Mouse (Mus musculus) right cerebral cortex, postnatal 10 days (tissue): Measurements from ENCODE around the gene Nacc1.
A peak's percentile ranks its signal among the peaks of the same experiment; 100 is the strongest.

Experiments used
- DNase-seq, 2 experiments: peaks; one replicate each; pipeline ENCODE4 v3.0.0; 2021; ENCODE audit warnings: low spot score in 2 of 2

The Nacc1 gene

DNA sequence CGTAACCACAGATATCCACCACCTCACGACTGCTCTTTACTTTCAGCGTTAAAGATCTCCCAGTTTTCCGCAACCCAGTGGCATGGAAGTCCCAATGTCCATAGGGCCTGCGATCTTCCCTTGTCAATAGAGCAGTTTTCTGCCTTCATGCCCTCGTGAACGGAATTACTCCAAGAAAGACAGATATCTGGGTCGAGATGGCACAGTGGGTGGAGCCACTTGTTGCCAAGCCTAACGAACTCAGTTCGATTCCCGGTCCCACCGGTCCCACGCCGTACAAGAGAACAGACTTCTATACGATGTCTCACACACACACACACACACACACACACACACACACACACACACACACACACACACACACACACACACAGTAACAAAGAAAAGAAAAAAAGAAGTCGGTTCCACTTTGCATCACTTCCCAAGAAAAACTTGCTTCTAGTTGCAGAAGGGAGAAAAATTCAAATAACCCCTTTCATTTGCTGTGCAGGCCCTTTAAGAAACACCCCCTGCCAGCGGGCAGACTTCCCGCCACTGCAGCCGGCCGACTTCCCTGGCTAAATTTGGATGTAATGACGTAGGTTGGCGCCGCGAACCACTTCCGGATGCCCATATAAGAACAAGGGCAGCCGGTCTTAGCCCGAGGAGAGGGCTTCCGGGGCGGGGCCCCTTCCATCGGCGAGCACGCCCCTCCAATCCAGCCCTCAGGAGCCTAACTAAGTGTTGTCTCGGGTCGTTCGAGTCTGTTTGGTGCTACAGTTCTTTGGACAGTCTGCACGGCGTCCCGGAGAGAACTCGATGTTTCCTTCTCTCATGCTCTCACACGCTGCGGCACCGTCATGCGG, 24.0 kb downstream of the Nacc1 start:
- DNase-seq = peak; percentile 97 to 98

- peak; percentile 95 to 97 for DNase-seq
Observed at GRCm38 (mm10) chr8:84662581-84663065, 25.0 kb downstream of the Nacc1 start, which contains the start of gene Ier2. Ier2 (minus strand) TSS chr8:84662852.

GRCm38 (mm10) chr8:84661961-84662571, 25.6 kb downstream of the Nacc1 start:
- peak; percentile 66 to 67 for DNase-seq

DNA sequence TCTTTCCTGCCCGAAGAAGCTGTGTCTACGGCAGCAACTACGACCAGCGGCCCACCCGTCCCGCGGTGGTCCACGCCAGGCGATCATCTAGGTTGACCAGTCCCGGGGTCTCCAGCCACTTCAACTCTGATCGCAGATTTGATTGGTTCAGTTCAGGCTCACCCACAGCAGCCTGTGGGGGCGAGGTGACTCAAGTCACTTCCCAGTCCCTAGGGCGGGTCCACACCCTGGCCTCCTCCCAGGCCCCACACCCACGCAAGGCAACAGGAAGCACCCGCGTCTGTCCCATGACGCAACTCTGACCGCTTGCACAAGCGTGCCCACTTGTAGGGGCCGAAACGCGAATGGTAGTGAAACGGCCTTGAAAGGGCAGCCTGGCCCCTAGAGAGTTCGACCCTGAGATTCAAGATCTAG, 26.2 kb downstream of the Nacc1 start:
- DNase-seq = peak; percentile 72 to 75

GRCm38 (mm10) chr8:84660819-84661457, 26.7 kb downstream of the Nacc1 start:
- DNase-seq = no peak

GRCm38 (mm10) chr8:84659936-84660818, 27.5 kb downstream of the Nacc1 start:
- DNase-seq = no peak

- DNase-seq = no peak
Observed at GRCm38 (mm10) chr8:84658951-84659350, 28.7 kb downstream of the Nacc1 start.

DNA sequence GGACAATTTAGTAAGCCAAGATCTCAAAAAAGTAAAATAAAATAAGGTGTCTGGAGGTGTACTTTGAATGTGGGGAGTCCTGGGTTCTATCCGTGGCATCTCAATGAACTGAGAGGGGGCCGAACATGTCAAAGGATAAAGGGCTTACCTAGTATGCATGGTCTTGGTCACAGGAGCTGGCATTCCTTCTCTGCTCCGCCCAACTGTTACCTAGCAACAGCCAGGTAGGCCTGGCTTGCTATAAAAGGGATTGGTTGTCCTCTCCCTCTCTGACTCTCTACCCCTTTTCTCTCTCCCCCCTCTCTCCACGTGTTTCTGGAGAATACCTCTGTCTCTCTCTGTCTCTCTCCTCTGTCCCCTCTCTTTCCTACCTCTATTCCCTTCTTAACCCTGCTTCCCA, 30.0 kb downstream of the Nacc1 start:
- no peak for DNase-seq

DNA sequence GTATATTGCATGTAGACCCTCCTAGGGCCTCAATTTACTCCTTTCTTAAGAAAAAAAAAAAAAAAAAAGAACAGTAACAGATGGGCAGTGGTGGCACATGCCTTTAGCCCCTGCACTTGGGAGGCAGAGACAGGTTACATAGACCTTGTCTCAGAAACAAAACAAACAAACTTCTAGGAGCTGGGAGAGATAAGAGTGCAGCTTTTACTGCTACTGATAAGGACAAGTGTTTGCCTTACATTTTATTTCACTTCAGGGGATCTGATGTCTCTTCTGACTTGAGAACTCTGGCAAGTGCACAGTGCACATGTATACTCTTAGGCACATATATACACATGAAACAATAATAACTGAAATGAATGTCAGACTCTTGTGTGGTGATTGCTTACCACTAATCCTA, 30.5 kb downstream of the Nacc1 start:
- no peak for DNase-seq

DNA sequence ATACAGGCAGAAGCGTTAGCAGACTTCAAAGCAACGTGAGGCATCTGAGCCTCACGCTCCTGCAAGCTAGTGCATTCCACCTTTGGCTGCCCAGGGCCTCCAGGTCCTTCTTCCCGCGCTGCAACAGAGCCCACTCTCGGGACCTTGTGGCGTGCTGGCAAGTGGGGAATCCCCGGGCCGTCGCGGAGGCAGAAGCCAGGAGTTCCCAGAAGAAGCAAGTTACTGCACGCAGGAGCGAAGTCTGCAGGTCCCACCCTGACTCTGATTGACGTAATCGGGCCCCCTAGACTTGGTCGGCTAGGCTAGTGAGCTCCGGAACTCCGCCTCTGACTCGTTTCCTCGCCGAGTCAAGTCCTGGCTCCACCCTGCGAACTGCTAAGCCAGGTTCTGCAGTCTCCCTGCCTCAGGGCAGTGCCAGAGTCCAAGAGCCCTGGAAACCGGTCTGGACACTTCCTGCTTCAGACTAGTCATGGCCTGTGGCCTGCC, 31.0 kb downstream of the Nacc1 start:
- no peak for DNase-seq

DNA sequence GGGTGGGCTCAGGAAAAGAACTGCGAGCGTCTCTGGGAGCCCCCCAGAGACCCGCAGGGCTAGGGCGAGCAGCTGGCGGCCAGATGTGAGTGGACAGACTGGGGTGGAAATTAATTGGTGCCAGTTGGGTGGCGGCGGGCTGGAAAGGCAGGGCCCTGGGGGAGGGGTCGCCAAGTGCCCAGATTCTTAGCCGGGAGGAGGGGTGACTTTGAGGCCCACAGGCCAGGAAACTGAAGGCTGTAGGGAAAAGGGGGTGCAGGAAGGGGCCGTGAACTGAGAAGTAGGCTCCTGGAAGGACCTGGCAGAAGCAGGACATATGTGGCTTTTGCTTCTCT, 31.5 kb downstream of the Nacc1 start:
- DNase-seq = no peak

GRCm38 (mm10) chr8:84655336-84656190, 32.1 kb downstream of the Nacc1 start:
- no peak for DNase-seq

DNA sequence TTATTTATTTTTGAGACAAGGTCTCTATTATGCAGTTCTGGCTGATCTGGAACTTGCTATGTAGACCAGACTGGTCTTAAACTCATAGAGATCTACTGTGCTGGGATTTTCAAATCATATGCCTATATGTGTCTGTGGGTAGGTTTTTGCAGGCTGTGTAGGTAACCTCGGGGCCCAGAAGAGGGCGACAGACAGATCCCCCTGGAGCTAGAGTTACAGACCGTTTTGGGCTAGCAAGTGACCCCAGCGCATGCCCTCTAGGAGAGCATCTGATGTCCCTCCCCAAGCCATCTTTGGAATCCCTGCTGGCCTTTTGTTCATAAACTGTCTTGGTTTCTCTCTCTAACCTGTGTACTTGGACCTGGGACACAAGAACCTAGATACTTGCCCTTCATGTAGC, 33.1 kb downstream of the Nacc1 start:
- DNase-seq = no peak

DNA sequence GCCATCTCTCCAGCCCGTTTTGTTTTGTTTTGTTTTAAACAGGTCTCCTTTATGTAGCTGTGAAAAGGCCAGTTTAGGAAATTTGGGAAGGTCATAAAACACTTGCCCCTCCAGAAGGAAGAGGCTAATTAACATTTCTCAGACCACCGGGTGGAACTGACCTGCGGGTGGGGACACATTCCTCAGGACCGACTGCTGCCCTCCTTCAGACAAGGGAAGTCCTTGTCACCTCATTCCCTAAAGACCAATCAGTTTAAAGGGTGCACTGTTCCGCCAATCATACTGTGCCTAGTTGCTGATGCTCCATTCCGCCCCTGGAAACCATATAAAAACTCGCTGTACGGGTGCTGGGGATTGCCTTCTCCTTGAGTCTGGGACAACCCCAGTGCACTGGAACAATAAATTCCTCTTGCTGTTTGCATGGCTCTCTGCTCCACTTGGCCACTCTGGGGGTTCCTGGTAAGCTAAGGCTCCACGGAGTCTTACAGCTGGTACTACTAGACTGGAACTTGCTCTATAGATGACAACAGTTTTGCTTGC, 34.5 kb downstream of the Nacc1 start:
- DNase-seq = no peak

- no peak for DNase-seq
Observed at GRCm38 (mm10) chr8:84650213-84650612, 37.4 kb downstream of the Nacc1 start.

- DNase-seq = no peak
Observed at GRCm38 (mm10) chr8:84647461-84647901, 40.2 kb downstream of the Nacc1 start.

DNA sequence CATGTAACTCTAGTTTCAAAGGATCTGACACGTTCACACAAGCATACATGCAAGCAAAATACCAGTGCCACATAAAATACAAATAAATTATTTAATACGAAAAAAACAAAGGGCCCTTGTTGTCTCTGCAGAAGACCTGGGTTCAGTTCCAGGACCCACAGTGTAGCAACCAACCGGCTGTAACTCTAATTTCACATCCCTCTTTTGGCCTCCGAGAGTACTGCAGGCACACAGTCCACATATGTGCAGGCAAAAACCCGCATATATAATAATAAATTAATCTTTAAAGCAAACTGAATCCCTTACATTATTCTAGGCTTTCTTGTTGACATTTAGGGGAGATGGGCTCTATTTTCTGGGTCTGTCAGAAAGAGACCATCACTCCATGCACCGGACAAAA, 40.9 kb downstream of the Nacc1 start:
- no peak for DNase-seq

DNA sequence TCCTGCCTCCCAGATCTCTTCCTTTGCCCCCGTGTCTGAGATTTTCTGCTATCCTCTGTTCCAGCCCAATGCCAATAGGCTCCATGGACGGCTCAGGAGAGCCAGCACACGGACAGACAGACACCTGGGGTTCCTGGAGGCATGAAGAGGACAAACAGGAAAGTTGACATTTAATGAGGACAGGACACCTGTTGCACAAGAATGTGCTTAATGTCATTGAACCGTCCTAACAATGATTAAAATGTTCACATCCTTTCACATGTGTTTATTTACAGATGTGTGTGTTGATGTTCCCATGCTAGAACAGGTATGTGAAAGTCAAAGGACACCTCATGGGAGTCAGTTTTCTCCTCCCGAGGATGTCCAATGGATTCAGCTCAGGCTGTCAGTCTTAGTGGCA, 44.6 kb downstream of the Nacc1 start:
- no peak for DNase-seq

GRCm38 (mm10) chr8:84641578-84642361, 45.9 kb downstream of the Nacc1 start:
- no peak for DNase-seq
